Mouse (Mus musculus): ENCODE data around the gene Pcsk7. TPM values are rescaled to one million over a fixed set of nuclear protein-coding genes. Genes with fewer than 3 reads are reported as not detected.

Gene Pcsk7
- total and polyA plus RNA-seq, 3 experiments: 12.7 to 14.3 TPM; not detected in 1

- Histone ChIP-seq H3K4me3 (ENCODE audit: control insufficient read depth in 1 of 2, insufficient read depth in 1 of 2, low read depth in 2 of 2, low read length in 2 of 2) (no peak overlapping the region), H3K79me2 (ENCODE audit: control insufficient read depth, insufficient read depth, low read length, poor library complexity) (no peaks in the 10 kb centered on the region), H3K9ac (ENCODE audit: control insufficient read depth, low read depth, low read length, poor library complexity, severe bottlenecking) (no peak overlapping the region), H3K9me3 (replicated peaks; ENCODE audit: insufficient read depth, low read length) (no peaks in the 10 kb centered on the region), H3K27me3 (ENCODE audit: control insufficient read depth in 1 of 2, insufficient read depth in 2 of 2, low read length in 2 of 2) (no peaks in the 10 kb centered on the region), H3K36me3 (ENCODE audit: control insufficient read depth in 1 of 2, insufficient read depth in 2 of 2, low read length in 2 of 2) (peaks cover 0 to 3% of the 10 kb centered on the region in 2 experiments; a peak in 1 of 4 replicates), H3K27ac (ENCODE audit: control insufficient read depth, low read depth, low read length) (no peak overlapping the region), H3K4me1 (ENCODE audit: control insufficient read depth in 1 of 2, insufficient read depth in 2 of 2, low read length in 2 of 2) (no peaks in the 10 kb centered on the region)
- no peak for DNase-seq (ENCODE audit: low read depth, low spot score)
- TF ChIP-seq MYB (IDR thresholded peaks at IDR 0.05; ENCODE audit: low read depth, low read length) (no peak), MXI1 (IDR thresholded peaks at IDR 0.05; ENCODE audit: low read depth, low read length) (no peak), HCFC1 (IDR thresholded peaks at IDR 0.05; ENCODE audit: low read depth, low read length) (no peak), ZKSCAN1 (IDR thresholded peaks at IDR 0.05; ENCODE audit: low read depth, low read length) (no peak), MAFK (IDR thresholded peaks at IDR 0.05; ENCODE audit: borderline replicate concordance, low read depth, low read length) (no peak), NRF1 (IDR thresholded peaks at IDR 0.05; ENCODE audit: insufficient read depth, low read depth, low read length, poor library complexity, severe bottlenecking) (no peak), UBTF (IDR thresholded peaks at IDR 0.05; ENCODE audit: borderline replicate concordance, insufficient read depth, low read depth, low read length) (no peak), KAT2A (conservative IDR thresholded peaks at IDR 0.05; ENCODE audit: low read depth, low read length) (no peak), CTCF (IDR thresholded peaks at IDR 0.05 in 2 of 3, conservative IDR thresholded peaks at IDR 0.05 in 1 of 3; ENCODE audit: control insufficient read depth in 1 of 3, insufficient read depth in 1 of 3, low read depth in 2 of 3, low read length in 3 of 3, poor library complexity in 1 of 3, severe bottlenecking in 1 of 3) (no peak), USF1 (IDR thresholded peaks at IDR 0.05; ENCODE audit: low read depth, low read length) (no peak), USF2 (IDR thresholded peaks at IDR 0.05; ENCODE audit: borderline replicate concordance in 1 of 2, insufficient read depth in 1 of 2, low read depth in 1 of 2, low read length in 2 of 2) (no peak), MYC (IDR thresholded peaks at IDR 0.05; ENCODE audit: low read depth, low read length) (no peak), ZC3H11A (IDR thresholded peaks at IDR 0.05; ENCODE audit: low read depth, low read length) (no peak), ELF1 (IDR thresholded peaks at IDR 0.05; ENCODE audit: low read depth, low read length) (no peak), ETS1 (IDR thresholded peaks at IDR 0.05; ENCODE audit: low read depth, low read length) (no peak), CHD2 (IDR thresholded peaks at IDR 0.05; ENCODE audit: low read length) (no peak), MAX (IDR thresholded peaks at IDR 0.05; ENCODE audit: low read length) (no peak), MAZ (IDR thresholded peaks at IDR 0.05; ENCODE audit: low read depth, low read length) (no peak)
Observed at GRCm38 (mm10) chr9:45919895-45920294, 13.6 kb downstream of the Pcsk7 start.

DNA sequence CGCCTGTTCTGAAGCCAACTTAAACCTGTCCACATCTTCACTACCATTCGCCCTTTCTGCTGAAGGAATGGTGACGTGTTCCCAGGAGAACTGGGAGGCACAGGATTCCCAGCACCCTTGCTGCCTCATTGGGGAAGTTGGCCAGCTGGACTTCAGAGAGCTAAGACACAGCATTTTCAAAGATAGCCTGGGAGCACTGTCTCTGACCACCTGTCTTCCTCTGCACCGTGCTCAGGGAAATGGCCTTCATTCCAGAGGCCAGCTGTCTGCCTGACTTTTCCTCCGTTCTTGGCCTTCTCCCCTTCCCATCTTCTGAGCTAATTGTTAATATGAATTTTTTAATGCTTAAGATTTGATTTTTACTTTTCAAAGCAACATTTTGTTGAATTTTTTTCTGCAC lies 23.0 kb downstream of the Pcsk7 start:
- Histone ChIP-seq H3K9me3 (replicated peaks; ENCODE audit: insufficient read depth, low read length) (no peaks in the 10 kb centered on the region), H3K9ac (ENCODE audit: control insufficient read depth, low read depth, low read length, poor library complexity, severe bottlenecking) (no peak overlapping the region), H3K4me1 (ENCODE audit: control insufficient read depth in 1 of 2, insufficient read depth in 2 of 2, low read length in 2 of 2) (no peaks in the 10 kb centered on the region), H3K4me3 (ENCODE audit: control insufficient read depth in 1 of 2, insufficient read depth in 1 of 2, low read depth in 2 of 2, low read length in 2 of 2) (no peak overlapping the region), H3K36me3 (ENCODE audit: control insufficient read depth in 1 of 2, insufficient read depth in 2 of 2, low read length in 2 of 2) (no peaks in the 10 kb centered on the region; a peak in 1 of 4 replicates), H3K27me3 (ENCODE audit: control insufficient read depth in 1 of 2, insufficient read depth in 2 of 2, low read length in 2 of 2) (no peaks in the 10 kb centered on the region), H3K27ac (ENCODE audit: control insufficient read depth, low read depth, low read length) (no peak overlapping the region), H3K79me2 (ENCODE audit: control insufficient read depth, insufficient read depth, low read length, poor library complexity) (no peaks in the 10 kb centered on the region)
- no peak for TF ChIP-seq SMC3 (IDR thresholded peaks at IDR 0.05; ENCODE audit: low read depth, low read length)
- TF ChIP-seq TAL1 (IDR thresholded peaks at IDR 0.05; ENCODE audit: low read length): no peak
- TF ChIP-seq CHD2 (IDR thresholded peaks at IDR 0.05; ENCODE audit: low read length): no peak
- no peak for TF ChIP-seq MAX (IDR thresholded peaks at IDR 0.05; ENCODE audit: low read length)
- TF ChIP-seq UBTF (IDR thresholded peaks at IDR 0.05; ENCODE audit: borderline replicate concordance, insufficient read depth, low read depth, low read length): no peak
- no peak for TF ChIP-seq TCF12 (IDR thresholded peaks at IDR 0.05; ENCODE audit: low read depth, low read length)
- TF ChIP-seq CHD1 (IDR thresholded peaks at IDR 0.05; ENCODE audit: low read depth, low read length): no peak
- TF ChIP-seq MXI1 (IDR thresholded peaks at IDR 0.05; ENCODE audit: low read depth, low read length): no peak
- no peak for TF ChIP-seq ZNF384 (IDR thresholded peaks at IDR 0.05; ENCODE audit: low read depth, low read length)
- no peak for TF ChIP-seq E2F4 (IDR thresholded peaks at IDR 0.05; ENCODE audit: borderline replicate concordance, low read depth, low read length)
- no peak for TF ChIP-seq ZMIZ1 (IDR thresholded peaks at IDR 0.05; ENCODE audit: low read depth, low read length)
- no peak for TF ChIP-seq USF1 (IDR thresholded peaks at IDR 0.05; ENCODE audit: low read depth, low read length)
- no peak for TF ChIP-seq ZKSCAN1 (IDR thresholded peaks at IDR 0.05; ENCODE audit: low read depth, low read length)
- no peak for TF ChIP-seq BHLHE40 (IDR thresholded peaks at IDR 0.05; ENCODE audit: borderline replicate concordance, low read depth, low read length)
- no peak for TF ChIP-seq MEF2A (IDR thresholded peaks at IDR 0.05; ENCODE audit: extremely low read depth, insufficient replicate concordance, low read depth, low read length, poor library complexity, severe bottlenecking)
- no peak for TF ChIP-seq ZC3H11A (IDR thresholded peaks at IDR 0.05; ENCODE audit: low read depth, low read length)
- TF ChIP-seq MYC (IDR thresholded peaks at IDR 0.05; ENCODE audit: low read depth, low read length): no peak
- no peak for TF ChIP-seq NELFE (IDR thresholded peaks at IDR 0.05; ENCODE audit: low read depth, low read length)
- no peak for TF ChIP-seq POLR2AphosphoS2 (IDR thresholded peaks at IDR 0.05; ENCODE audit: low read length)
- no peak for DNase-seq (ENCODE audit: low read depth, low spot score)

Measured in MEL (cell line).